Mouse (Mus musculus) midbrain, embryonic 11.5 days (tissue): ENCODE measurements at regions not wholly inside any gene's neighbourhood (a gene's known extent, or its start where the extent isn't known, plus 50 kb on each side); places are given as distances from the start of the nearest gene placed in this dataset.

Source experiments
- ATAC-seq: fragments of 200-750 bp; cut with Nextera tagmentation; 2 replicates; pipeline ENCODE4 v1.8.0; 2017; ENCODE audit warnings: moderate TSS enrichment, moderate library complexity; ENCODE audit not compliant: low FRiP score
- DNase-seq: peaks from one replicate; pipeline ENCODE4 v3.0.0; 2015; ENCODE audit warnings: low spot score; ENCODE audit errors: missing footprints
- H3K27ac ChIP-seq: fragments of 300-500 bp; sonication (generic); 2 replicates; pipeline ENCODE4 v1.5.1; 2014; ENCODE audit warnings: low read depth, low read length
- H3K27me3 ChIP-seq: fragments of 300-500 bp; sonication (generic); 2 replicates; pipeline ENCODE4 v1.6.1; 2014; ENCODE audit warnings: mild to moderate bottlenecking, low read length, moderate library complexity, mixed read lengths; ENCODE audit not compliant: control insufficient read depth, insufficient read depth
- H3K36me3 ChIP-seq: fragments of 300-500 bp; sonication (generic); 2 replicates; pipeline ENCODE4 v1.6.1; 2014; ENCODE audit warnings: mild to moderate bottlenecking, low read length, moderate library complexity, mixed read lengths; ENCODE audit not compliant: control insufficient read depth, insufficient read depth
- H3K4me1 ChIP-seq: fragments of 300-500 bp; sonication (generic); 2 replicates; pipeline ENCODE4 v1.6.1; 2014; ENCODE audit warnings: low read length; ENCODE audit not compliant: control insufficient read depth, insufficient read depth
- H3K4me2 ChIP-seq: fragments of 300-500 bp; sonication (generic); 2 replicates; pipeline ENCODE4 v1.6.1; 2014; ENCODE audit warnings: mild to moderate bottlenecking, moderate library complexity
- H3K4me3 ChIP-seq: fragments of 300-500 bp; sonication (generic); 2 replicates; pipeline ENCODE4 v1.5.1; 2014; ENCODE audit warnings: low read depth, low read length
- H3K9ac ChIP-seq: fragments of 300-500 bp; sonication (generic); 2 replicates; pipeline ENCODE4 v1.6.1; 2014; ENCODE audit warnings: low read length
- H3K9me3 ChIP-seq: fragments of 300-500 bp; sonication (generic); 2 replicates; pipeline ENCODE4 v1.6.1; 2016; ENCODE audit warnings: low read length; ENCODE audit not compliant: control insufficient read depth
- WGBS: fragments of 180-500 bp; shearing (Covaris S2); extraction: QIAGEN DNeasy Blood & Tissue Kit; methylation state at CpG from one replicate; pipeline ENCODE4 v1.1.7; 2014; 5-methylcytosine and 5-hydroxymethylcytosine counted together

GRCm38 (mm10) chr17:79455229-79455628 is 100.3 kb upstream of the Cdc42ep3 start:
- no peak overlapping the region for H3K9ac ChIP-seq
- H3K9me3 ChIP-seq: no peaks in the 10 kb centered on the region
- no peak for ATAC-seq
- H3K36me3 ChIP-seq: no peaks in the 10 kb centered on the region
- no peak for DNase-seq
- no peaks in the 10 kb centered on the region for H3K27me3 ChIP-seq
- no peak overlapping the region for H3K4me3 ChIP-seq
- H3K4me2 ChIP-seq: no peak overlapping the region
- WGBS: 83% methylated on average over 7 of the region's 7 CpGs
- peaks cover 5% of the 10 kb centered on the region; the same call in 1 of the 2 replicates for H3K4me1 ChIP-seq
- no peak overlapping the region for H3K27ac ChIP-seq

GRCm38 (mm10) chr17:79457636-79458035 is 102.7 kb upstream of the Cdc42ep3 start:
- H3K27me3 ChIP-seq: no peaks in the 10 kb centered on the region
- H3K4me3 ChIP-seq: no peak overlapping the region
- no peak overlapping the region for H3K4me2 ChIP-seq
- H3K9ac ChIP-seq: no peak overlapping the region
- H3K9me3 ChIP-seq: no peaks in the 10 kb centered on the region
- DNase-seq: peak; percentile 75
- WGBS: 66% methylated on average over 5 of the region's 5 CpGs
- peaks cover 5% of the 10 kb centered on the region; the same call in 1 of the 2 replicates for H3K4me1 ChIP-seq
- ATAC-seq: no peak
- H3K36me3 ChIP-seq: no peaks in the 10 kb centered on the region
- no peak overlapping the region for H3K27ac ChIP-seq

- no peaks in the 10 kb centered on the region for H3K4me1 ChIP-seq
- no peaks in the 10 kb centered on the region for H3K9me3 ChIP-seq
- H3K9ac ChIP-seq: no peak overlapping the region
- ATAC-seq (no peak), DNase-seq (peak; percentile 74)
- no peaks in the 10 kb centered on the region for H3K36me3 ChIP-seq
- H3K27me3 ChIP-seq: no peaks in the 10 kb centered on the region
- WGBS: 71% methylated on average over 3 of the region's 3 CpGs
- H3K27ac ChIP-seq: no peak overlapping the region
- H3K4me2 ChIP-seq: no peak overlapping the region
- no peak overlapping the region for H3K4me3 ChIP-seq
These were observed 106.8 kb upstream of the Cdc42ep3 start for GRCm38 (mm10) chr17:79461681-79462091.

- 89% methylated on average over 10 of the region's 10 CpGs for WGBS
- ATAC-seq: no peak
These were observed 108.3 kb upstream of the Cdc42ep3 start for GRCm38 (mm10) chr17:79463074-79463694.

GRCm38 (mm10) chr17:79465666-79466065 is 110.8 kb upstream of the Cdc42ep3 start:
- H3K4me3 ChIP-seq: no peak overlapping the region
- H3K36me3 ChIP-seq: no peaks in the 10 kb centered on the region
- H3K9ac ChIP-seq: no peak overlapping the region
- DNase-seq (peak; percentile 81), ATAC-seq (no peak)
- H3K27me3 ChIP-seq: no peaks in the 10 kb centered on the region
- 94% methylated on average over 9 of the region's 9 CpGs for WGBS
- H3K4me1 ChIP-seq: no peaks in the 10 kb centered on the region
- no peak overlapping the region for H3K27ac ChIP-seq
- H3K4me2 ChIP-seq: no peak overlapping the region
- no peaks in the 10 kb centered on the region for H3K9me3 ChIP-seq

More at GRCm38 (mm10) chr17:79463074-79463694, 108.3 kb upstream of the Cdc42ep3 start:
- H3K36me3 ChIP-seq: no peaks in the 10 kb centered on the region
- H3K27me3 ChIP-seq: no peaks in the 10 kb centered on the region
- no peak for DNase-seq
- H3K4me1 ChIP-seq: no peaks in the 10 kb centered on the region
- no peak overlapping the region for H3K27ac ChIP-seq
- no peak overlapping the region for H3K4me2 ChIP-seq
- H3K9ac ChIP-seq: no peak overlapping the region
- H3K9me3 ChIP-seq: no peaks in the 10 kb centered on the region
- H3K4me3 ChIP-seq: no peak overlapping the region

GRCm38 (mm10) chr17:79471639-79472038 is 116.7 kb upstream of the Cdc42ep3 start:
- 70% methylated on average over 2 of the region's 2 CpGs for WGBS

GRCm38 (mm10) chr17:79472106-79472995 is 117.5 kb upstream of the Cdc42ep3 start:
- no peak overlapping the region for H3K4me3 ChIP-seq
- no peaks in the 10 kb centered on the region for H3K27me3 ChIP-seq
- WGBS: 64% methylated on average over 10 of the region's 10 CpGs
- no peaks in the 10 kb centered on the region for H3K36me3 ChIP-seq
- DNase-seq: no peak
- no peak overlapping the region for H3K27ac ChIP-seq
- no peaks in the 10 kb centered on the region for H3K4me1 ChIP-seq
- H3K9me3 ChIP-seq: no peaks in the 10 kb centered on the region
- H3K4me2 ChIP-seq: no peak overlapping the region
- H3K9ac ChIP-seq: no peak overlapping the region
- ATAC-seq: no peak

More at GRCm38 (mm10) chr17:79471639-79472038, 116.7 kb upstream of the Cdc42ep3 start:
- H3K9ac ChIP-seq: no peak overlapping the region
- H3K4me2 ChIP-seq: no peak overlapping the region
- ATAC-seq (no peak), DNase-seq (no peak)
- H3K36me3 ChIP-seq: no peaks in the 10 kb centered on the region
- no peaks in the 10 kb centered on the region for H3K4me1 ChIP-seq
- no peaks in the 10 kb centered on the region for H3K9me3 ChIP-seq
- no peak overlapping the region for H3K4me3 ChIP-seq
- H3K27ac ChIP-seq: no peak overlapping the region
- no peaks in the 10 kb centered on the region for H3K27me3 ChIP-seq

GRCm38 (mm10) chr17:79476671-79477070 is 121.8 kb upstream of the Cdc42ep3 start:
- Histone ChIP-seq H3K9ac (no peak overlapping the region), H3K4me1 (no peaks in the 10 kb centered on the region), H3K27ac (no peak overlapping the region), H3K9me3 (no peaks in the 10 kb centered on the region), H3K27me3 (no peaks in the 10 kb centered on the region), H3K36me3 (no peaks in the 10 kb centered on the region), H3K4me3 (no peak overlapping the region), H3K4me2 (no peak overlapping the region)
- ATAC-seq (no peak), DNase-seq (no peak)
- 94% methylated on average over 8 of the region's 8 CpGs for WGBS

GRCm38 (mm10) chr17:79481112-79481738 is 126.3 kb upstream of the Cdc42ep3 start:
- Histone ChIP-seq H3K27ac (no peak overlapping the region), H3K4me3 (no peak overlapping the region), H3K36me3 (no peaks in the 10 kb centered on the region), H3K27me3 (no peaks in the 10 kb centered on the region), H3K9me3 (no peaks in the 10 kb centered on the region), H3K9ac (no peak overlapping the region), H3K4me2 (no peak overlapping the region), H3K4me1 (no peaks in the 10 kb centered on the region)
- no peak for DNase-seq
- 89% methylated on average over 6 of the region's 6 CpGs for WGBS
- ATAC-seq: no peak
